Mouse (Mus musculus): Measurements from ENCODE around the gene Dusp18. TPM values are rescaled to one million over a fixed set of nuclear protein-coding genes. Genes with fewer than 3 reads are reported as not detected.
A peak's percentile ranks its signal among the peaks of the same experiment; 100 is the strongest.

Gene Dusp18
- polyA plus RNA-seq, 1 experiment from 2014 or later, result 11.5 TPM

GRCm38 (mm10) chr11:3914109-3914840, 19.2 kb downstream of the Dusp18 start, which contains the start of gene Slc35e4:
Slc35e4 (minus strand) TSS chr11:3914664.
- Histone ChIP-seq H3K4me3 (ENCODE audit: control insufficient read depth in 1 of 2, insufficient read depth in 1 of 2, low read depth in 1 of 2, low read length in 2 of 2) (peak within 1 kb of the TSS; percentile 53 to 67), H3K9me3 (ENCODE audit: control insufficient read depth, low read length) (no peaks in the 10 kb centered on the region), H3K4me2 (ENCODE audit: low read length) (peak within 1 kb of the TSS; percentile 96), H3K27me3 (ENCODE audit: control insufficient read depth, insufficient read depth, low read length) (no peaks in the 10 kb centered on the region), H3K27ac (replicated peaks in 1 of 2; ENCODE audit: control insufficient read depth in 1 of 2, insufficient read depth in 1 of 2, low read depth in 2 of 2, low read length in 2 of 2) (peak within 1 kb of the TSS; percentile 56 to 75; a peak in 3 of 4 replicates), H3K36me3 (ENCODE audit: control insufficient read depth, insufficient read depth, low read length) (peaks cover 13% of the 10 kb centered on the region), H3K4me1 (ENCODE audit: control insufficient read depth in 2 of 2, insufficient read depth in 2 of 2, low read length in 2 of 2) (peaks cover 29 to 40% of the 10 kb centered on the region in 2 experiments), H3K9ac (ENCODE audit: low read length) (peak within 1 kb of the TSS; percentile 75)
- peak; percentile 55 for ATAC-seq (ENCODE audit: insufficient number of reproducible peaks, insufficient read depth, low FRiP score, low read depth)
- WGBS, result under 1% methylated on average over 28 of the region's 28 CpGs

DNA sequence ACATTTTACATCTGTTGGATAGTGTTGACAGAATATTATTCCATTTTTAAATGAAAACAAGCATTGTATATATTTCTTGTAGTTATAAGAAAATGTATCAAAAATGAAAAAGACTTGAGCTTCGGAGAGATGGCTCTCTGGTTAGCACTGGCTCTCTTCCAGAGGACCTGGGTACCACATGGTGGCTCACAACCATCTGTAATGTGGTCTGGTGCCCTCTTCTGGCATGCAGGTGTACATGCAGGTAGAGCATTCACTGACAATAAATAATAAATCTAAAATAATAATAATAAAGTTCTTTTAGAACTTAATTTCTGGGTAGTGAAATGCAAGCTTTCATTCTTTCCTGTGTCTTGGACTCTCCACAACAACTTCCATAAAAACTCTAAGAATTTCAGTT, 23.7 kb downstream of the Dusp18 start:
- H3K9ac ChIP-seq (ENCODE audit: low read length), result no peak overlapping the region
- no peak for ATAC-seq (ENCODE audit: insufficient number of reproducible peaks, insufficient read depth, low FRiP score, low read depth)
- H3K4me2 ChIP-seq (ENCODE audit: low read length), result no peak overlapping the region
- no peaks in the 10 kb centered on the region for H3K27me3 ChIP-seq (ENCODE audit: control insufficient read depth, insufficient read depth, low read length)
- H3K4me3 ChIP-seq (ENCODE audit: control insufficient read depth in 1 of 2, insufficient read depth in 1 of 2, low read depth in 1 of 2, low read length in 2 of 2), result no peak overlapping the region
- no peaks in the 10 kb centered on the region for H3K9me3 ChIP-seq (ENCODE audit: control insufficient read depth, low read length)
- H3K4me1 ChIP-seq (ENCODE audit: control insufficient read depth in 2 of 2, insufficient read depth in 2 of 2, low read length in 2 of 2), result peaks cover 0 to 9% of the 10 kb centered on the region in 2 experiments; a peak in 1 of 4 replicates
- H3K36me3 ChIP-seq (ENCODE audit: control insufficient read depth, insufficient read depth, low read length), result peaks cover 41% of the 10 kb centered on the region
- 58% methylated on average over 1 of the region's 1 CpGs for WGBS
- H3K27ac ChIP-seq (replicated peaks in 1 of 2; ENCODE audit: control insufficient read depth in 1 of 2, insufficient read depth in 1 of 2, low read depth in 2 of 2, low read length in 2 of 2), result no peak overlapping the region

DNA sequence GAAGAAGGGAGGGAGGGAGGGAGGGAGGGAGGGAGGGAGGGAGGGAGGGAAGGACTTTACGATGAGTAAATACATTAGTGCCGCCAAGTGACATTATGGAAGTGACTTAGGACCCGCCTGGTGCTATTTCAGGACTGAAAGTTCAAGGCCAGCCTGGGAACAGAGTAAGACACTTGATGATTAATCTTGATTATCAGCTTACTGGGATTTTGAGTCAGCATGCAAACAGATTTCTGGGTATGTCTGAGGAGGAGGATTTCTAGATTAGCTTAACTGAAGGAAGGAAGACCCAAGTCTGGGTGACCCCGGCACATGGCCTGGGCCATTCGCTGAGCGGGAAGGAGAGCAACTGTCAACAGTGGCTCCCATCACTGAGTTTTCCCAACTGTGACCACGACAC, 25.4 kb downstream of the Dusp18 start:
- ATAC-seq (ENCODE audit: insufficient number of reproducible peaks, insufficient read depth, low FRiP score, low read depth), result no peak
- Histone ChIP-seq H3K9ac (ENCODE audit: low read length) (no peak overlapping the region), H3K4me3 (ENCODE audit: control insufficient read depth in 1 of 2, insufficient read depth in 1 of 2, low read depth in 1 of 2, low read length in 2 of 2) (no peak overlapping the region), H3K4me1 (ENCODE audit: control insufficient read depth in 2 of 2, insufficient read depth in 2 of 2, low read length in 2 of 2) (peaks cover 0 to 7% of the 10 kb centered on the region in 2 experiments; a peak in 1 of 4 replicates), H3K9me3 (ENCODE audit: control insufficient read depth, low read length) (no peaks in the 10 kb centered on the region), H3K36me3 (ENCODE audit: control insufficient read depth, insufficient read depth, low read length) (peaks cover 55% of the 10 kb centered on the region), H3K27ac (replicated peaks in 1 of 2; ENCODE audit: control insufficient read depth in 1 of 2, insufficient read depth in 1 of 2, low read depth in 2 of 2, low read length in 2 of 2) (no peak overlapping the region), H3K4me2 (ENCODE audit: low read length) (no peak overlapping the region), H3K27me3 (ENCODE audit: control insufficient read depth, insufficient read depth, low read length) (no peaks in the 10 kb centered on the region)
- WGBS, result 83% methylated on average over 7 of the region's 7 CpGs

GRCm38 (mm10) chr11:3921281-3921850, 26.3 kb downstream of the Dusp18 start:
- ATAC-seq (ENCODE audit: insufficient number of reproducible peaks, insufficient read depth, low FRiP score, low read depth), result no peak

DNA sequence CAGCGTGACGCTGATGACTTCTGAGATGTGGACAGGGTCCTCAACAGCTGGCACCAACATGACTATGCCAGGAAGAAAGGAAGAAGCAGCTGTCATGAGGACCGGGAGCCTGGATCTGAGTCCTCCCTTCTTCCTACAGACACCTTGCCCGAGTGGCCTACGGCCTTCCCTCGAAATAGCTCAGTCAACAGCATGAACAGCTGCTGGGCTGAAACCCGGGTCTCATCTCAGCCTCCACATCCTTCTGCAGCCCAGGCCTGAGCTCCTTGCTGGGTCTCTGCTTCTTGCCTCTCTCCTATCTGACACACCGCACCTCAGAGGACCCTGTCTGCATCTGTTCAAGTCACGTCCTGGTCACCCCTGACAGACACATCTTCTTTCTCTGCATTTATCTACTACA, 27.1 kb downstream of the Dusp18 start:
- H3K4me2 ChIP-seq (ENCODE audit: low read length), result no peak overlapping the region

More at GRCm38 (mm10) chr11:3921281-3921850, 26.3 kb downstream of the Dusp18 start:
- 22% methylated on average over 8 of the region's 8 CpGs for WGBS
- Histone ChIP-seq H3K4me3 (ENCODE audit: control insufficient read depth in 1 of 2, insufficient read depth in 1 of 2, low read depth in 1 of 2, low read length in 2 of 2) (no peak overlapping the region), H3K4me1 (ENCODE audit: control insufficient read depth in 2 of 2, insufficient read depth in 2 of 2, low read length in 2 of 2) (no peaks in the 10 kb centered on the region), H3K27ac (replicated peaks in 1 of 2; ENCODE audit: control insufficient read depth in 1 of 2, insufficient read depth in 1 of 2, low read depth in 2 of 2, low read length in 2 of 2) (no peak overlapping the region), H3K4me2 (ENCODE audit: low read length) (no peak overlapping the region), H3K27me3 (ENCODE audit: control insufficient read depth, insufficient read depth, low read length) (no peaks in the 10 kb centered on the region), H3K9me3 (ENCODE audit: control insufficient read depth, low read length) (no peaks in the 10 kb centered on the region), H3K9ac (ENCODE audit: low read length) (no peak overlapping the region), H3K36me3 (ENCODE audit: control insufficient read depth, insufficient read depth, low read length) (peaks cover 61% of the 10 kb centered on the region)

DNA sequence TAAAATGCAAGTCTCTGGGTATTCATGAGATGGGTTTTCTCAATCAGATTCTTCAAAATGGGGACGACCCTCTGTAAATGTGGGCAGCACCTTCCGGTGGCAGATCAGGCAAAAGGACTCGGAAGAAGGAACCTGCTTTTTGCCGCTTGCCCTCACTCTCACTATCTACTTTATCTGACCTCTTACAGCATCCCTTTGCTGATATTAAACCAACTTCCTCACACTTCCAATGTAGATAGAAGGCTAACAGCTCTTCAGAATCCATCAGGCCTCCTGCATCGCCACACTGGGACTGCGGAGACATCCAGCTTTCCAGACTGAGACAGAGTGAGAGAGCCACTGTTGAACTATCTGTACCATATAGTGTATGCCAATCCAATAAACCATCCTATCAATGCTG, 27.7 kb downstream of the Dusp18 start:
- H3K36me3 ChIP-seq (ENCODE audit: control insufficient read depth, insufficient read depth, low read length), result peaks cover 63% of the 10 kb centered on the region
- H3K4me2 ChIP-seq (ENCODE audit: low read length), result no peak overlapping the region
- no peak overlapping the region for H3K27ac ChIP-seq (replicated peaks in 1 of 2; ENCODE audit: control insufficient read depth in 1 of 2, insufficient read depth in 1 of 2, low read depth in 2 of 2, low read length in 2 of 2)
- ATAC-seq (ENCODE audit: insufficient number of reproducible peaks, insufficient read depth, low FRiP score, low read depth), result no peak
- no peak overlapping the region for H3K4me3 ChIP-seq (ENCODE audit: control insufficient read depth in 1 of 2, insufficient read depth in 1 of 2, low read depth in 1 of 2, low read length in 2 of 2)
- no peaks in the 10 kb centered on the region for H3K9me3 ChIP-seq (ENCODE audit: control insufficient read depth, low read length)
- WGBS, result 94% methylated on average over 6 of the region's 6 CpGs
- no peaks in the 10 kb centered on the region for H3K27me3 ChIP-seq (ENCODE audit: control insufficient read depth, insufficient read depth, low read length)
- H3K4me1 ChIP-seq (ENCODE audit: control insufficient read depth in 2 of 2, insufficient read depth in 2 of 2, low read length in 2 of 2), result no peaks in the 10 kb centered on the region
- no peak overlapping the region for H3K9ac ChIP-seq (ENCODE audit: low read length)

More for the DNA sequence above, 27.1 kb downstream of the Dusp18 start:
- ATAC-seq (ENCODE audit: insufficient number of reproducible peaks, insufficient read depth, low FRiP score, low read depth), result no peak
- no peaks in the 10 kb centered on the region for H3K4me1 ChIP-seq (ENCODE audit: control insufficient read depth in 2 of 2, insufficient read depth in 2 of 2, low read length in 2 of 2)
- no peaks in the 10 kb centered on the region for H3K27me3 ChIP-seq (ENCODE audit: control insufficient read depth, insufficient read depth, low read length)
- peaks cover 64% of the 10 kb centered on the region for H3K36me3 ChIP-seq (ENCODE audit: control insufficient read depth, insufficient read depth, low read length)
- no peak overlapping the region for H3K4me3 ChIP-seq (ENCODE audit: control insufficient read depth in 1 of 2, insufficient read depth in 1 of 2, low read depth in 1 of 2, low read length in 2 of 2)
- H3K27ac ChIP-seq (replicated peaks in 1 of 2; ENCODE audit: control insufficient read depth in 1 of 2, insufficient read depth in 1 of 2, low read depth in 2 of 2, low read length in 2 of 2), result no peak overlapping the region
- no peaks in the 10 kb centered on the region for H3K9me3 ChIP-seq (ENCODE audit: control insufficient read depth, low read length)
- WGBS, result 87% methylated on average over 9 of the region's 9 CpGs
- H3K9ac ChIP-seq (ENCODE audit: low read length), result no peak overlapping the region

GRCm38 (mm10) chr11:3925916-3926315, 30.9 kb downstream of the Dusp18 start:
- H3K27ac ChIP-seq (replicated peaks in 1 of 2; ENCODE audit: control insufficient read depth in 1 of 2, insufficient read depth in 1 of 2, low read depth in 2 of 2, low read length in 2 of 2), result no peak overlapping the region
- H3K9me3 ChIP-seq (ENCODE audit: control insufficient read depth, low read length), result no peaks in the 10 kb centered on the region
- H3K4me3 ChIP-seq (ENCODE audit: control insufficient read depth in 1 of 2, insufficient read depth in 1 of 2, low read depth in 1 of 2, low read length in 2 of 2), result no peak overlapping the region
- H3K4me1 ChIP-seq (ENCODE audit: control insufficient read depth in 2 of 2, insufficient read depth in 2 of 2, low read length in 2 of 2), result peaks cover under 1 to 2% of the 10 kb centered on the region in 2 experiments; a peak in 1 of 4 replicates
- whole genome bisulfite sequencing, result 88% methylated on average over 10 of the region's 10 CpGs
- no peak overlapping the region for H3K9ac ChIP-seq (ENCODE audit: low read length)
- peaks cover 57% of the 10 kb centered on the region for H3K36me3 ChIP-seq (ENCODE audit: control insufficient read depth, insufficient read depth, low read length)
- no peaks in the 10 kb centered on the region for H3K27me3 ChIP-seq (ENCODE audit: control insufficient read depth, insufficient read depth, low read length)
- ATAC-seq (ENCODE audit: insufficient number of reproducible peaks, insufficient read depth, low FRiP score, low read depth), result no peak
- no peak overlapping the region for H3K4me2 ChIP-seq (ENCODE audit: low read length)
